ENCODE assay signal across 15 mouse cellular contexts in the genomic region with DNA sequence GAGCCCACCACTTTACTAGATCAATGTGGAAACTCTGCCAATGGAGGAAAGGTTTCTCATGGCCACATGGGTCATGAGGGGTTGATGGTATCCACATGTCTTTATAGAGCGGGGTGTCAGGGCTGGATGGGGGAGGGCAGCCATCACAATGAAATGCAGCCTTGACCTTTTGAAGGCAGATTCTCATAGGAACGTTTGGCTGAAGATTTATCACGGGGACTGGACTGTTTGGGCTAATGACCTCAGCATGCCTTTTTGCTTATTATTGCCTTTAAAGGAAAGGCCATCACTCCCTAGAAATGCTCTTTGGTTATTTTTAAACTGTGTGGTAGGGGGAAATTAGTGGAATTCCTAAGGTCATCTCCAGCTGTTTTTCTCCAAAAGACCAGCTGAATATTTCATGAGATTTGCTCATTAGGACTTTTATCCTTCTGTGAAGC. TPM values are rescaled to one million over a fixed set of nuclear protein-coding genes. Genes with fewer than 3 reads are reported as not detected.
DNase-seq lines count a peak whose midpoint lies in the region; ATAC-seq lines count a peak whose summit lies in the region.
"Had no signal": no experiment of that assay in that cellular context is flagged by ENCODE, and none has a peak within 500 bp of the region (broad histone marks: within the 10 kb centered on the region; RNA-seq: fewer than 3 reads in every experiment).

No protein-coding gene starts in this region.

- H3K4me3 ChIP-seq in kidney, embryonic 16.5 days (ENCODE audit: low read length) = no peak overlapping the region
- H3K4me3 ChIP-seq: forebrain, embryonic 10.5 days; layer of hippocampus, adult 2 months; midbrain, embryonic 13.5 days had no signal

- H3K9ac ChIP-seq in kidney, embryonic 16.5 days (replicated peaks; ENCODE audit: low read length) = no peak overlapping the region
- H3K9ac ChIP-seq: midbrain, embryonic 13.5 days had no signal

- ATAC-seq in kidney, embryonic 16.5 days (ENCODE audit: low FRiP score, low TSS enrichment) = peak; percentile 78
- ATAC-seq in erythroid progenitor cell, adult 5-6 weeks (replicated peaks; ENCODE audit: low FRiP score, poor library complexity, severe bottlenecking) = no peak
- ATAC-seq in granulocyte monocyte progenitor cell, adult 5-6 weeks (replicated peaks; ENCODE audit: poor library complexity, severe bottlenecking) = no peak
- ATAC-seq: hindbrain, postnatal 0 days; midbrain, embryonic 13.5 days had no signal

- DNase-seq in adrenal gland, adult (ENCODE audit: inconsistent age in 2 of 2, low spot score in 1 of 2) = peak; percentile 50 to 71
- DNase-seq in adrenal gland, postnatal 25 days = no peak
- DNase-seq in lung, postnatal 4 days = peak; percentile 18 to 39
- DNase-seq in lung, postnatal 14 days = no peak
- DNase-seq in urinary bladder, postnatal 4 days (ENCODE audit: low spot score in 2 of 2) = no peak
- DNase-seq: cerebellum, adult 8-10 months; heart, postnatal 36 days; thymus, postnatal 14 days had no signal

- H3K4me1 ChIP-seq in kidney, embryonic 16.5 days (ENCODE audit: insufficient read depth, low read length) = no peaks in the 10 kb centered on the region
- H3K4me1 ChIP-seq: midbrain, embryonic 13.5 days had no signal

- no peak overlapping the region for H3K4me2 ChIP-seq in kidney, embryonic 16.5 days (replicated peaks; ENCODE audit: low read depth, low read length)
- H3K4me2 ChIP-seq: midbrain, embryonic 13.5 days had no signal

- no peaks in the 10 kb centered on the region for H3K36me3 ChIP-seq in kidney, embryonic 16.5 days (ENCODE audit: insufficient read depth, low read length)
- H3K36me3 ChIP-seq: forebrain, embryonic 10.5 days; midbrain, embryonic 13.5 days had no signal

- H3K27ac ChIP-seq in kidney, embryonic 16.5 days (ENCODE audit: low read length) = peak overlapping the region; percentile 17; the same call in 1 of the 2 replicates
- H3K27ac ChIP-seq: forebrain, embryonic 10.5 days; hindbrain, postnatal 0 days; midbrain, embryonic 13.5 days had no signal

- 20% methylated on average over 3 of the region's 3 CpGs for WGBS in kidney, embryonic 16.5 days

- no peaks in the 10 kb centered on the region for H3K9me3 ChIP-seq in kidney, embryonic 16.5 days (ENCODE audit: low read length)
- H3K9me3 ChIP-seq: forebrain, embryonic 10.5 days; midbrain, embryonic 13.5 days had no signal

- no peaks in the 10 kb centered on the region for H3K27me3 ChIP-seq in kidney, embryonic 16.5 days (ENCODE audit: insufficient read depth, low read length)
- H3K27me3 ChIP-seq: midbrain, embryonic 13.5 days had no signal

RNA-seq across cellular contexts. Expression of a gene that starts 33.7 kb away (rescaled TPM):
- 4.2 and 4.5 TPM in 2 replicates for total RNA-seq in adrenal gland, postnatal 25 days (2021)
- 10.1 and 11.1 TPM in 2 replicates for polyA plus RNA-seq in kidney, embryonic 16.5 days (2015; fragmentation: Nextera tagmentation; extraction: Ambion mirVana)
- 2.9 TPM in 1 of 2 replicates, not detected in the other for total RNA-seq in erythroid progenitor cell, adult 5-6 weeks (2015; ENCODE audit: low replicate concordance)
- 0.61 and 2.7 TPM in 2 replicates for total RNA-seq in erythroid progenitor cell, adult 5-6 weeks (2017; ENCODE audit: low replicate concordance)
- not detected in 2 replicates for total RNA-seq in granulocyte monocyte progenitor cell, adult 5-6 weeks (2014; fragmentation: Nextera tagmentation)
- total RNA-seq in granulocyte monocyte progenitor cell, adult 5-6 weeks (2017) = not detected in 2 replicates

Comparison
In these comparisons a context has a peak if more than half of its experiments do, and no peak if none do; other contexts are left out.
1. DNase-seq: peak in adrenal gland, adult (2 of 2) and lung, postnatal 4 days (2 of 2); none in adrenal gland, postnatal 25 days (single experiment), lung, postnatal 14 days (single experiment) and urinary bladder, postnatal 4 days (0 of 2).